Mouse (Mus musculus) fat pad, adult 2 months (tissue): ENCODE results near the gene Atm.
A peak's percentile ranks its signal among the peaks of the same experiment; 100 is the strongest.

Experiments used
- DNase-seq: peaks from one replicate; pipeline ENCODE4 v3.0.0-alpha.2; 2011; ENCODE audit warnings: low read depth, low spot score; ENCODE audit errors: extremely low read depth

Atm gene

DNA sequence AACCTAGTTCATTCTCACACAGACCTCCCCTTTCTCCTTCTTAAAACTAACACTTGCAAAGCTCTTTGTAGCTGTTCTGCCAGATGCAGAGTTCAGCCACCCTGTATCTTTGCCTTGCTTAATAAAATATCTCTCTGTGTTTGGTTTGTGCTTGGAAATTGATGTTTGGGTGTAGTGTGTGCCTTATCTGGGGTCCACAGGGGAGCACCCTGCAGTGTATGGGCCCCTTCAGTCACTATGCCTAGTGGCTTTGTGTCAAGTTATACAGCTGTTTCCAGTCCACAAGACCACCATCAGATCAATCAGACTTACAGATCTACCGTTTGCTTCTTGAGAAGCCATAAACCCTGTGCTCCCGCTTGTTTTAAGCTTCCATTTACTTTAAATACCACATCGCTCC, 127.1 kb downstream of the Atm start:
- DNase-seq: no peak

- DNase-seq: peak; percentile 76
Observed at GRCm38 (mm10) chr9:53408953-53409361, 127.6 kb downstream of the Atm start.

GRCm38 (mm10) chr9:53408548-53408947, 128.0 kb downstream of the Atm start:
- DNase-seq: no peak

GRCm38 (mm10) chr9:53404753-53405722, 131.5 kb downstream of the Atm start:
- DNase-seq: no peak

DNA sequence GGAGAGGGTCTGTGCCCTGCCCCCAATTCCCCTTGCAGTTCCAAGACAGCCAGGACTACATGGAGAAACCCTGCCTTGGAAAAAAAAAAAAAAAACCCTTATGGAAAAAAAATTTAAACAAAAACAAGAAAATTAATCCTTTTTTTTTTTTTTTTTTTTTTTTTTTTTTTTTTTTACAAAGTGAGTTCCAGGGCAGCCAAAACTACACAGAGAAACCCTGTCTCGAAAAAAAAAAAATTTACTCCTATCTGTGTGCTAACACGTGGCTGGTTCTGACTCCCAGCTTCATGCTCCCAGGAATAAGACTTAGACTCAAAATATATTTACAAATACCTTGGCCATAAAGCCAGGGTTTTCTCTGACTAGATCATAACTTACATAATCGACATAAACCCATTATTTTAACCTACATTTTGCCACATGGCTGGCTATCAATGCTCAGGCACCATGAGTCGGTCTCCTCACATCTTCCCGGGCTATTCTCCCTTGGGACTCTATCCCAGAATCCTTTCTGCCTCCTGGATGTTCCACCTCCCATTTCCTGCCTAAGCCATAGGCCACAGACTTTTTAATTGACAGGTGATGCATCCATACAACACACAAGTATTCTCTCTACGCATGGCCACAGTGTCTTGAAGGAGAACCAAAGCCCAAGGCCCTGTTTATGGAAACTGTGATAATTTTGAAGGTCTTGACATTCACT, 132.3 kb downstream of the Atm start:
- DNase-seq: no peak

DNA sequence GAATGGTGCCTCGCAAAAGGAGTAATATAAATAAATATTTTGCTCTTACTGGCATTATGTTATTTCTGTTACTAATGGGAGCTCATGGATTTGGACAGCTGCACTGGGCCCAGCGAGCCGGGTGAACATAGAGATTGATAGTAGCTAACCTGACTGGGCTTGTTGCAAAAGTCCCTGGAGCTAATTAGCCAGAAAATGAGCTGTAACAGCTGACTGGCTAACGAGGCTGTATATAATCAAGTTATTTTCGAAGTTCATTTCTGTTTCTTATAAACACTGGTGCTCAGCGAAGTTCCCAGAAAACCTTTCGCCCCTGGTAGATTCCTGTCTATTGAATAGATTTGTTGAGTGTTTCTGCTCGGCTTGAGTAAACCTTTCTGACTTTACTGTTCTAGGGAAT, 133.5 kb downstream of the Atm start:
- no peak for DNase-seq

- no peak for DNase-seq
Observed at GRCm38 (mm10) chr9:53402291-53402711, 134.2 kb downstream of the Atm start, which contains the start of gene 4930550C14Rik. TSS of gene 4930550C14Rik (plus strand) at chr9:53402325.

DNA sequence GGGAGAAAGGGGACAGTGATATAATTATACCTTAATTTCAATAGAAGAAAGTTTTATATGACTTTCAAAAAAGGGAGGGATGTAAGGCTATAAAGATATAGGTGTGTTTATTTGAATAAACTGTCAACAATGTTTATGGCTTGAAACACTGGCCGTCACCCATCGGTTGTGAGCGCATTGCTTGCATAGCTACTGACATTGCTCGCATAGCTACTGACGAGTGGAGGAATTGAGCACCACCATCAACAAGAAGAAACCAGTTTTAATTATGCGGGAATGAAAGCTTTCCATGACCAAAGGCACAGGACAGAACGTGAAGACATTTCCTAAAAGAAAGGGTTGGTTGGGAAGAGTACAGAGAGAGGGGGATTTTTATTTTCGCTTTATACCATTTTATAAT, 135.4 kb downstream of the Atm start:
- DNase-seq: no peak

DNA sequence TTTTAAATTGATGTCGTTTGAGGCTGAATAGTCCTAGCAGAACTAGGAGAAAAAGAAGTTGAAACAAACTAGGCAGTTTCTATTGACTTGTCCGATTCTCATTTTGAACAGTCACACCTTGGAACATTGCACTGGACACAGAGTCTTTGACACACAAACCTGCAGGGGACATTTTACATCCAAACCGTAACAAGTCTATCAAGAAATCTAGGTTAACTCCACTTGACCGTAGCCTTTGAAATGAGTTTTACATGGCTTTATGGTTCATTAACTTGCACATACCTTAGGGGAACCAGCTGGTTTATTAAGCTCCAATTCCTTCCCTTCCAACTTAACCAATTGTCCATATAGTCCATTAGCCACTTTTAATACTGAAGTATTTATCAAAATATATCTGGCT, 135.8 kb downstream of the Atm start:
- DNase-seq: no peak

DNA sequence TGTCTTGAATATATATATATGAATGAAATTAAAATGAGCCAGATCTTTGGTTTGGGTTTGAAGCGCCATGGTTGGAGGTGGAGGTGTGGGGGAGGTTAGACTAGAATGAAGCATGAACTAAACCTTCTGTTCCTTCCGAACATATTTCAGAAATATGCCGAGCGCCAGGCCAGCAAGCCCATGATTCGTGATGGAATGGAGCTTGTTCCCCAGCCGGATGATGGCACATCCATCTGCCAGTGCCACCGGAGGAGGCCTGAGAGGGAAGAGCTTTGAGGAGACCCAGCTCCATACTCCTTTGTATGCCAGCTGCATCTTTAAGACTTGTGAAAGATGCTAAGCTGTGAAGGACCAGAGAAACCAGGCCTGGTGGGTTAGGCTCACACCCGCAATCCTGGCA, 137.0 kb downstream of the Atm start:
- DNase-seq: no peak

DNA sequence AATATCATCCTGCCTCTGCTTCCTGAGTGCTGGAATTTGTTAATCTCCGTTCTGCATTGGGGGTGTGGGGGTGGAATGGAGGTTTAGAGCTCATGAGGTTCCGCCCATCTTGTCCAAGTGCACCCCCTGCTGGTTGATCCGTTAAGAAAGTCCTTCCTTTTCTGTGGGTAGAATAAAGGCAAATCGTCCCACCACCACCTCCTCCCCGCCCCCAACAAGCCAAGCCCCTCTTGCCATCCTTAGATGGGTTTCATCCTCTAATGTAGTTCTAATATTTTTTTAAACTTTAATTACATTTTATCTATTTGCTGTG, 138.2 kb downstream of the Atm start:
- DNase-seq: no peak

DNA sequence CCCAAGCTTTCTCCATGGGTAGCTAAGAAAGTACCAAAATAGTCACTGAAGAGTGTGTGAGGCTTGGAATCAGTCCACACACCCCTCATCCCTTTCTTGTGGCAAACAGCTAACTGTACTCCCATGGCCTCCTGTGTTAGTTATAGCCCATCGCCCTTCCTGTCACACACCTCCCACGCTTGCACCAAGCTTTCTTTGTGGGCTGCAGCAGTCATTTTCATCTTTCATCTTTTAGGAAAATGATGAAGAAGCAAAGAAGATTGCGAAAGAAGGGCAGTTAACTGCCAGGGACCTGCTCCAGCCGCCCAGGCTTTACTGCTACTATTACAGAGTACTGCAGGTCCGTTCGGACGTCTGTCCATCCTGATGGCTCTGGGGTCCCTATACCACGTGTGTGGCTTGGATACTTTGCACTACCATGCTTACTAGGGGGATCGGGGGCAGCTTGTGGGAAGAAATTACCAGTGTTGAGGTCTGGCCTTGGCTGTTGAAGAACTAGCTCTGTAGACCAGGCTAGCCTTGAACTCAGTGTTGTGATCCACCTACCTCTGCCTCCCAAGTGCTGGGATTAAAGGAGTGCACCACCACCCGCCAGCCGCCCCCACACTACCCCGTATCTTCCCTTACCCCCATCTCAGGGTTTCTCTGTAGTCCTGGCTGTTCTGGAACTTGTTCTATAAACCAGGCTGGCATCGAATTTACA, 138.7 kb downstream of the Atm start:
- DNase-seq: no peak

- DNase-seq: no peak
Observed at GRCm38 (mm10) chr9:53390136-53390535, 146.4 kb downstream of the Atm start.
